Mouse (Mus musculus) neutrophil, adult 83 days (primary cell): ENCODE data around the gene Scfd2. TPM values are rescaled to one million over a fixed set of nuclear protein-coding genes. Genes with fewer than 3 reads are reported as not detected.

Experiments used
- total RNA-seq, 2 experiments: library from RNA; stranded (reverse); gene quantifications; one replicate each; pipeline ENCODE4 v1.2.4; 2023

Gene Scfd2
- 10 to 100 TPM; 14.6 to 15.6 TPM for total RNA-seq

GRCm38 (mm10) chr5:74531630-74532280, at the start of gene Scfd2:
Gene Scfd2, minus strand, starts transcription at chr5:74531759.

DNA sequence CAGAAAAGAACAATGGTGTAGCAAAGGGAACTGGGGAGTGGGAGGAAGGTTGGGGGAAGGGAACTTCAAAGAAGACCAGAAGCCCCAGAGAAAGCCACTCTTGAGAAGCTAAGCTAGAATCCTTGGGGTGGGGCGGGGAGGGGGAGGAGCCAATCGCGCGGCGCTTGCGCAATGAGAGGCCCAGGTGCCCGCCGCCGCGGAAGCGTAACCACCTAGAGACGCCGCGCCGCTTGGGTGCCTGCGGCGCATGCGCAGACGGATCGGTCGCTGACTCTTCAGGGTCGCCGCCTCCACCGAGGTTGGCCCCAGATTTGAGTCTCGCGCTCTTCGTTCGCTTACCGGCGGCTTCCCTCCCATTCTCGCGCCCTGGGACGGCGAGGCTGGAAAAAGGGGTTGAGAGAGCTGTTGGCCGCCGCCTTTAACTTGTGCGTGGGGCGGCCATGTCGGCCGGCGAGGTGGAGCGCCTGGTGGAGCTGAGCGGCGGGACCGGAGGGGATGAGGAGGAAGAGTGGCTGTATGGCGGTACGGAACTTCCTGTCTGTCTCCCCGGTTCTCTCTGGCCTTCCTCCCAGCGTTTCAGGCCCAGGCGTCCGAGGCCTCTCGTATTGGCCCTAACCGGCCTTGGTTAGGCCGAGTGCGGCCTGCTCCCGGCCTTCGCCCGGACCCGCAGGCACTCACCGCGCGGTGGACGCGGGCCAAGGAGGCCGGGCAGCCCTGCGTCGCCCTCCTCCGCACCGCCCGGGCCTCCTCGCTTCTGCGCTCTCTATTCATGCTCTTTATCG, 3.9 kb upstream of the Scfd2 start, which contains the start of gene Fip1l1:
Gene Fip1l1, plus strand, starts transcription at position 210 of the 782 bp plus-strand sequence.

GRCm38 (mm10) chr5:74194841-74195613, 336.5 kb downstream of the Scfd2 start, which contains the start of gene Rasl11b:
Gene Rasl11b, plus strand, starts transcription at chr5:74195286.

Other genes starting within 250 kb of the Scfd2 start
- 10 to 100 TPM; 53.9 to 57.4 TPM for gene Fip1l1, start 3.7 kb upstream of the Scfd2 start, total RNA-seq
- not detected for gene Lnx1, start 171.2 kb upstream of the Scfd2 start, total RNA-seq